Mouse (Mus musculus) adipocyte (in vitro differentiated cells): ENCODE measurements around the gene Itih3.
A peak's percentile ranks its signal among the peaks of the same experiment; 100 is the strongest.

Source experiments
- DNase-seq: peaks from one replicate; pipeline ENCODE4 v3.0.0-alpha.2; 2016; ENCODE audit warnings: low spot score

Gene Itih3

GRCm38 (mm10) chr14:30902628-30903027 lies 20.9 kb downstream of the Itih3 start:
- no peak for DNase-seq

GRCm38 (mm10) chr14:30899972-30900371 lies 23.6 kb downstream of the Itih3 start:
- DNase-seq, result no peak

GRCm38 (mm10) chr14:30888271-30888732 lies 35.3 kb downstream of the Itih3 start:
- peak; percentile 89 for DNase-seq

DNA sequence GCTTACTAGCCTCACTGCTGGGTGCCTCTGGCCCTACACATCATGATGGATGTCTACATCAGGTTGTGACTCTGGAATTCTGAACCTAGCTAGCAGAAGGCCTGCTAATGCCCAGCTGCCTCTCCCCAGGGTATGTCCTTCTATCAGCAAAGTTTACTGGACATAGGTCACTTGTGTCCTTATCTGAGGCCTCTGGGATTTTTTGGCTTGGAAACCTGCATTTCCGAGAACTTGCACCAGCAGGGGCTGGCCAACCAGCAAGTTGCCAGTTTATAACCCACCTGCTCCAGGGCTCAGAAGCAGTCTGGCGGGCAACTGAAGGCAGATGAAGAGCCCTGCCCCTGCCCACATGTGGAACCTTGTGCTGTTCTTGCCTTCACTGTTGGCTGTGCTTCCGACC lies 37.4 kb downstream of the Itih3 start, which contains the start of gene Itih4:
Itih4 (plus strand) TSS at position 273 of the 400 bp plus-strand sequence.
- no peak for DNase-seq

GRCm38 (mm10) chr14:30885298-30885697 lies 38.3 kb downstream of the Itih3 start:
- DNase-seq, result no peak

- DNase-seq, result no peak
These were observed 41.8 kb downstream of the Itih3 start for GRCm38 (mm10) chr14:30881718-30882108.

DNA sequence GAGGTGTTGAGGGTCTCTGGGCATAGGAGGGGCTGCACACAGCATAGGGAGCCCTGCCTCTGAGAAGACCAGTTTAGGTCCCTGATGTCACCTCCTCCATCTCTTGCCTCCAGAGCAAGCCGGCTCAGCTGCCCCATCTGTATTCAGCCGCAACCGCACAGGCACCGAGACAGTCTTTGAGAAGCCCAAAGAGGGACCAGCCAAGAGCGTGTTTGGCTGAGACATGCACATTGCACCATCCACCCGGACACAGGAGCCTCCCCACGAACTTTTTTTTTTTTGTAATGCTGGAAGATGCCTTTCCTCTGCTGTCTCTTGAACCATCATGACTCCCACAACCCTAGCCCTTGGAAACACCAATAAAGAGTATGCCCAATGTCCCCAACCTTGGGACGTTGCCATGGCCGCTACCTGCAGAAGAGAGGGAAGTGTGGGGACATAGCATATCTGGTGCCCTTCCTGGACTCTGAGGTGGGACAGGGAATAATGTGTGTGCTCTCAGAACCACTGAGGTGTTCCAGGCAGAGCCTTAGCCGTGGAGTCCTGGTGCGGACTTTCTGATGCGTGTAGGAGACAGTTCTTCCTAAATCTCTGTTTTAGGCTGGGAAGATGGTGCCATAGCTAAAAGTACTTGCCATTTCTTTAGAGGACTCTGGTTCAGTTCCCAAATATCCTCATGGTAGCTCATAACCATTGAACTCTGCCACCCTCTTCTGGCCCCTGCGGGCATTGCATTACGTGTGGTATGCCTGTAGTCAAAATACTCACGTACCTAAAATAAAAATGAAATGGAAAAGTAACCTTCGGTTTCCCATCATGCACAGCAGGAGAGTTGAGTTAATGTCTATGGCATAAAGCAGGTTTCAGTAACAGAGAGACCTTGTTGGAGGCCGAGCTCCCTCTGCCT lies 42.5 kb downstream of the Itih3 start:
- peak; percentile 72 for DNase-seq

DNA sequence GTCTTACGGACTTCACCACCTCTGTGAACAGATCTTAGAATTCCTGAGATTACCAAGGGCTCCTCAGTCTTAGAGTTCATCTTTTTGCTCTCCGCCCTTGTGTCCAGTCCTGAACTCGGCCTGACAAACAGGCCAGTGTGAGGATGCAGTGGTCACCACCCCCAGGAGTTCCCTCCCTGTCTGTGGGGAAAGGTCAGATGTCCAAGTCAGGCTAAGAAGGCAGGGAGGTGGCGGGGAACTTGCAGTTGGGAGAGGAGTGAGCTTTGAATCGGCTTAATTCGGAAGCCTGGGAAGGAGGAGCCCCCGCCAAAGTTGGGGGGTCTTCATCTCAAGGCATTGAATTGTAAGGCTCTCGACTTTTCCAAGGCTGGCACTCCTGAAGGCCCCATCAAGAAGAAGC lies 43.3 kb downstream of the Itih3 start:
- peak; percentile 24 for DNase-seq

- DNase-seq, result no peak
These were observed 43.8 kb downstream of the Itih3 start for GRCm38 (mm10) chr14:30879794-30880193.

DNA sequence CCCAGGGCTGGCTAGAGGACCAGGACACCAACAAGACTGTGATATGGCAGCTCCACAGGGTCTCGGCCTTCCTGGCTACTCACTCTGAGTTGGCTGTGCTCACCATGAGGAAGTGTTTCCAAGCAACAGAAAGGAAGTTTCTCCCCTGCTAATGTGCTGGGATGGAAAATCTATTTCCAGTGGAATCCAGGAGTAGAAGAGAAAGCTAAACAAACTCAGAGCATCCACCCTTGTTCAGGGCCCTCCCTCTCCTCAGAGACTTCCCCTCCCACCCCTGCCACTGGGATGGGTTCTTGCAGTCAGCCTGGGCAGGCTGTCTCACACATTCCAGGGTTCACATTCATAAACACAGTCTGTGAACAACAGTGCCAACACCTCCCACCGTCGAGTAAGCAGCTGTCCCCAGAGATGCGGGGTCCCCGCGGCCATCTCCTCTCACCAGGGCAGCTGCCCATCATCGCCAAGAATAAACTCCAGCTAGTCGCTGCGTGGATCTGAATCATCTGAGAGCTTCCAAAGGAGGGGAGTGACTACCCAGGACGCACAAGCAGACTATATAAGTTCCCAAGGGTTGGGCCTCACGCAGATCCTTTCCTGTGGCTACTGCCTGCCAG lies 44.5 kb downstream of the Itih3 start, which contains the start of gene Mustn1:
Mustn1 (plus strand) TSS at position 243 of the 614 bp plus-strand sequence.
- DNase-seq, result peak; percentile 62

DNA sequence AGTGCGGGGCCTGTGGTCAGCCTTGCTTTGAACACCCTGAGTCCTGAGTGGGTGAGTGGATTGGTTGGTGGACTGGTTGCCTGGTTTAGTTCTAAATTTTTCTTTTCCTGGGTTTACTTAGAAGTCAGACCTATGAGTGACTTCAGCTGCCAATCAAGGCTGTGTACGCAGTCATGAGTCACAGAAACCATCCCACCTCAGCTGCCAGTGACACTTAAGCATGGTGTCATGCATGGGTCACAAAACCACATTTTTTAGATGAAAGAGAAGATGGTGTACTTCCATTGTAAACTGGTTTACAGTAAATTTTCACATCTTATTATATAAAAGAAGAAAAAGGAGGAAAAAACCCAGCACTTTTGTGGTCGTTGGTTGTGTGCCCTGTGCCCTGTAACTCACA lies 45.7 kb downstream of the Itih3 start:
- no peak for DNase-seq

DNA sequence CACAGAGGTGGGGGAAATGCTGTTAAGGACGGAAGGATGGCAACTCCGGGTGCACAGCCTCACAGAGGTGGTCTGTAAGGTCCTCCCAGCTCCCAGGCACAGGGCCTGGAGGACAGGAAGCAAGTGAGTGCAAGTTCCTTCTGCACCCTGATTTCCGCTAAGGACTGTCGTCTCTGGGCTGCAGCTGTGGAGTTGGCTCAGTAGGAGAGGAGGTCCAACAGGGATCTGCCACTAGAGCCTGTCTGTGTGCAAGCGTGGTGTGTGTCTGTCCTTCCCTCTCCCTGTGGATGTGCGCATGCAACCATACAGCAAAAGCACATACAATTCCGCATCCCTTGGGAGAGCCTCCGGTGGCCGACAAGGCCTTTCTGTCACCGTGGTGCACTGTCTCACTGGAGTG lies 47.1 kb downstream of the Itih3 start:
- no peak for DNase-seq

GRCm38 (mm10) chr14:30875955-30876354 lies 47.6 kb downstream of the Itih3 start:
- no peak for DNase-seq

GRCm38 (mm10) chr14:30875130-30875865 lies 48.3 kb downstream of the Itih3 start:
- DNase-seq, result peak; percentile 59

DNA sequence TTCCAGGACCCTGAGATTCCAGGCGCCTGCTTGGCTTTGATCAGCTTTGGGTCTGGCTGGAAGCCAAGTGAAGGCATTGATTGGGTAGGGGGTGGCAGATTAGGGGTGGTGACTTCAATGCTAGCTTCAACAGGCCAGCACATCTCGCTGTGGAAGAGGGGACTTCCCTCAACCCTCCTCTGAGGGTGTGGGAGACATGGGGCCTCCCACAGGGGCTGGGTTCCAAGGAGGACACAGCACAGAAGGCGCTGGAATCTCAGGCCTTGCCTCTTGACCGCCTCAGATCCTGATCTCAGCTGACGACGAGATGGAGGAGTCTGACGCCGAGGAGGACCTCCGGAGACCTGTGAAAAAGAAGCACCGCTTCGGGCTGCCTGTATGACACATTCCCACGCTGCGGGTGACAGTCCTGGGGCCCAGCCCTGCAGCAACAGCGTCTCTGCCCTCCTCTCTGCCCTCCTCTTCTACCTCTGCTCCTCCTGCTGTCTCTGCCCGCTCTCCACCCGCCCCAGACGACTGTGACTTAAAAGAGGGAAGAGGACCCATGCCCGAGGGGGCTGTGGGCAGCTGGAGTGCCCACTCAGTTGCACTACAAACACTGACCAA lies 49.4 kb downstream of the Itih3 start:
- DNase-seq, result no peak

- DNase-seq, result peak; percentile 65
These were observed 53.1 kb downstream of the Itih3 start for GRCm38 (mm10) chr14:30870206-30871147.

- no peak for DNase-seq
These were observed 54.2 kb downstream of the Itih3 start for GRCm38 (mm10) chr14:30869391-30869801.

- no peak for DNase-seq
These were observed 54.7 kb downstream of the Itih3 start for GRCm38 (mm10) chr14:30868826-30869225.

DNA sequence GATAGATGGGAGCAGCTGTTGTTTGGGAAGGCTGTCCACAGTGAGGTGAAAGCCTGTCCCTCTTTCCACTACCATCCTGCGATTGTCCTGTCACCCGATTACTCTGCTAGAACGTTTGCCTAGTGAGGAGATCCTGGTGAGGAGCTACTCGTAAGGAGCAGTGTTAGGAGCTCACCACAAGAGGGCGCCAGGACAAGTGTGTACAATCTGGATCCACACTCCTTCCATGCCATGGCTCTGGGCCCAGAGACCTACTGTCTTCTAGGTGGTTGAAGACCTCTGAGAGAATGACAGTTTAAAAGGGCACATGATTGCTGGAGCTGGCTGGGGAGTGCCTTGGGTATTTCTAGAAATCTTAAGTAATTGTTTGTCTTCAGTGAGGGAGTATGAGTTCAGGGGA lies 56.5 kb downstream of the Itih3 start:
- DNase-seq, result peak; percentile 90

GRCm38 (mm10) chr14:30865311-30865710 lies 58.2 kb downstream of the Itih3 start:
- DNase-seq, result peak; percentile 39

DNA sequence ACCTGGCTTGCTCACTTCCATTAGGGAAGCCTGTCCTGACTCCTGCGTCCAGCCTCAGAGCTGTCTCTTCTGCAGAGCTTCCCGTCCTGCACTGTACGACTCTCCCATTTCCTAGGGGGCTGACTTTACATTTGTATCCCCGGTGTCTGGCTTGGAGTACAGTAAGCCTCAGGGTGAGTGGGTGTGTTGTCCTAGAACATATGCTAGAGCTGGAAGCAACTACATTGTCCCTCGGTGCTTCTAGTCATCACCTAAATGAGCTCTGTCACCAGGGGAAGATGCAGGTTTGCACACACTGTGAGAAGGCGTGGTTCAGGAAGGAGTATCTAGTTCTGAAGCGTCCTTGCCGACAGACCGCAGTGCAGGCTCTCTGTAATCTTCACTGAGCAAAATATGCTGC lies 61.2 kb downstream of the Itih3 start:
- DNase-seq, result no peak
